Mouse (Mus musculus) lung, adult 2 months (tissue): ENCODE results near the gene Tmem30c. TPM values are rescaled to one million over a fixed set of nuclear protein-coding genes. Genes with fewer than 3 reads are reported as not detected.

ENCODE experiments used
- DNase-seq: peaks from one replicate; pipeline ENCODE4 v3.0.0; 2022
- H3K4me1 ChIP-seq: fragments of 200-500 bp; 2 replicates; pipeline ENCODE4 v1.6.1; 2011; ENCODE audit warnings: low read length; ENCODE audit not compliant: control insufficient read depth, insufficient read depth
- H3K4me3 ChIP-seq: fragments of 200-500 bp; replicated peaks from 2 replicates; pipeline ENCODE3; 2011; ENCODE audit warnings: low read depth, mild to moderate bottlenecking, control low read depth, low read length; ENCODE audit errors: extremely low read depth
- CTCF ChIP-seq: fragments of 200-500 bp; IDR thresholded peaks from 2 replicates; pipeline ENCODE4 v1.5.1; 2011; ENCODE audit warnings: mild to moderate bottlenecking, low read length, control low read depth; ENCODE audit not compliant: insufficient read depth
- POLR2A ChIP-seq: fragments of 200-500 bp; IDR thresholded peaks from 2 replicates; pipeline ENCODE4 v1.6.1; 2011; ENCODE audit warnings: low read depth, mild to moderate bottlenecking, control low read depth, low read length, borderline replicate concordance; ENCODE audit errors: extremely low read depth
- WGBS: fragments of 180-500 bp; shearing (Covaris S2); methylation state at CpG from one replicate; pipeline ENCODE4 v1.1.7; 2018; 5-methylcytosine and 5-hydroxymethylcytosine counted together
- polyA plus RNA-seq: library from polyadenylated mRNA; depleted of rRNA; stranded (reverse); fragments of >200 nt; gene quantifications from 2 replicates; pipeline ENCODE4 v1.2.3, GENCODE M21; 2012; rRNA removed

The Tmem30c gene
- polyA plus RNA-seq: not detected in 2 replicates

GRCm38 (mm10) chr16:57292765-57293164 is at the start of gene Tmem30c:
Gene Tmem30c, minus strand, starts transcription at chr16:57292865.
- WGBS: 74% methylated on average over 2 of the region's 2 CpGs
- DNase-seq: no peak
- no peak within 1 kb of the TSS for H3K4me3 ChIP-seq
- H3K4me1 ChIP-seq: no peaks in the 10 kb centered on the region
- no peak for TF ChIP-seq CTCF
- no peak for TF ChIP-seq POLR2A

- Histone ChIP-seq H3K4me1 (peaks cover 2% of the 10 kb centered on the region; the same call in 1 of the 2 replicates), H3K4me3 (no peak overlapping the region)
- TF ChIP-seq POLR2A (no peak), CTCF (no peak)
- DNase-seq: no peak
- WGBS: 53% methylated on average over 5 of the region's 5 CpGs
Observed at GRCm38 (mm10) chr16:57340613-57340898, 47.9 kb upstream of the Tmem30c start.

- WGBS: 81% methylated on average over 8 of the region's 8 CpGs
- Histone ChIP-seq H3K4me3 (no peak overlapping the region), H3K4me1 (peaks cover 2% of the 10 kb centered on the region; the same call in 1 of the 2 replicates)
- no peak for DNase-seq
- TF ChIP-seq POLR2A (no peak), CTCF (no peak)
Observed at GRCm38 (mm10) chr16:57339765-57340612, 47.3 kb upstream of the Tmem30c start.

GRCm38 (mm10) chr16:57336770-57337423 is 44.2 kb upstream of the Tmem30c start:
- peak overlapping the region; percentile 36 for H3K4me3 ChIP-seq
- no peak for TF ChIP-seq CTCF
- TF ChIP-seq POLR2A: no peak
- no peak for DNase-seq
- WGBS: 20% methylated on average over 11 of the region's 11 CpGs
- H3K4me1 ChIP-seq: peaks cover 2% of the 10 kb centered on the region; the same call in 1 of the 2 replicates

- WGBS: 75% methylated on average over 7 of the region's 7 CpGs
- TF ChIP-seq CTCF: no peak
Observed at GRCm38 (mm10) chr16:57332301-57332700, 39.6 kb upstream of the Tmem30c start.

GRCm38 (mm10) chr16:57330111-57330510 is 37.4 kb upstream of the Tmem30c start:
- WGBS: 56% methylated on average over 2 of the region's 2 CpGs
- Histone ChIP-seq H3K4me3 (no peak overlapping the region), H3K4me1 (no peaks in the 10 kb centered on the region; the same call in 1 of the 2 replicates)
- DNase-seq: no peak
- TF ChIP-seq CTCF: no peak
- no peak for TF ChIP-seq POLR2A

More at GRCm38 (mm10) chr16:57332301-57332700, 39.6 kb upstream of the Tmem30c start:
- H3K4me1 ChIP-seq: no peaks in the 10 kb centered on the region; the same call in 1 of the 2 replicates
- no peak for DNase-seq
- H3K4me3 ChIP-seq: no peak overlapping the region

GRCm38 (mm10) chr16:57329028-57329427 is 36.4 kb upstream of the Tmem30c start:
- DNase-seq: no peak
- H3K4me3 ChIP-seq: no peak overlapping the region
- H3K4me1 ChIP-seq: no peaks in the 10 kb centered on the region; the same call in 1 of the 2 replicates
- TF ChIP-seq POLR2A: no peak
- TF ChIP-seq CTCF: no peak
- 76% methylated on average over 8 of the region's 8 CpGs for WGBS

GRCm38 (mm10) chr16:57326996-57327395 is 34.3 kb upstream of the Tmem30c start:
- DNase-seq: no peak
- 64% methylated on average over 7 of the region's 7 CpGs for WGBS
- Histone ChIP-seq H3K4me1 (no peaks in the 10 kb centered on the region; the same call in 1 of the 2 replicates), H3K4me3 (no peak overlapping the region)
- TF ChIP-seq POLR2A (no peak), CTCF (no peak)

GRCm38 (mm10) chr16:57319284-57320124 is 26.8 kb upstream of the Tmem30c start:
- no peak for TF ChIP-seq CTCF
- TF ChIP-seq POLR2A: no peak
- WGBS: 79% methylated on average over 7 of the region's 7 CpGs
- Histone ChIP-seq H3K4me1 (peaks cover 13% of the 10 kb centered on the region), H3K4me3 (no peak overlapping the region)
- no peak for DNase-seq
